Mouse (Mus musculus) adrenal gland, adult 18-20 months (tissue): ENCODE measurements around the gene U2af2. TPM values are rescaled to one million over a fixed set of nuclear protein-coding genes. Genes with fewer than 3 reads are reported as not detected.

Source experiments
- DNase-seq, 2 experiments: peaks; one replicate each; pipeline ENCODE4 v3.0.0; 2021 to 2022; ENCODE audit warnings: low spot score in 2 of 2
- microRNA-seq, 2 experiments: library from miRNA; unstranded; fragments of <30 nt; microRNA quantifications; one replicate each; pipeline ENCODE4 v1.2.0; 2021; ENCODE audit warnings: borderline number of aligned reads in 2 of 2
- total RNA-seq, 2 experiments: library from RNA; stranded (reverse); gene quantifications; 1 replicate in 1 of 2; 2 replicates in 1 of 2; pipeline ENCODE4 v1.2.3; 2021

The U2af2 gene
- total RNA-seq, 2 experiments from 2014 or later, result 145 to 156 TPM

DNA sequence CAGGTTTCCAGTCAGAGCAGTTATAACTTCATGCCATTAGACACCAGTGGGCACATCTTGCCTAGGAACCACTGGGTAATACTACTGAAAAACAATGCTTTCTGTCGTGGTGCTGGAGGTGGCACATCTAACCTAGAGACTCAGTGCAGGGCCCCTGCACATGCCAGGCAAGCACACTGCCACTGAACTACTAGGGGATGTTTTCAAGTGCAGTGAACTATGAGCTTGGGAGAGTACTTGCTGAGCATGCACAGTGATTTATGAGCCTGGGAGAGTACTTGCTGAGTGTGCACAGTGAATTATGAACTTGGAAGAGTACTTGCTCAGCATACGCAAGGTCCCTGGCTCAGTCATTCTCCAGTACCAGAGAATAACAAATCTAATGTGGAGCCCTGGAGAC is 40.6 kb downstream of the U2af2 start:
- DNase-seq, result no peak

DNA sequence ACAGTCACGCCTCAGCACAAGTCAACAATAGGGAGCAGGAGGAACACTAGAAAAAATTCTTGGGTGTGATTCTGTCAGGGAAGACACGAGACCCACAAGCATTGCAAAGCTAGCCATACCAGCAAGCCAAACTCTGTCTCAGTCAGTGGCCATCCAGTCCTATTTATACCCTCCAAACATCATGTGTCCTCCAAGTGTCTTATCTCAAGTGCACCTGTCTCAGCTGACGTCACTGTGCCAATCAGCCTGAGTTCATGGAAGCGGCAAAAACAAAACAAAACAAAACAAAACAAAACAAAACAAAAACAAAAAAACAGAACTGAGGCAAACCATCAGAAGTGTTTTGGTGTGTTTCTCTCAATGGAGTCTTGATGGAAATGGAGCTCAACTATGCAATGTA is 46.3 kb downstream of the U2af2 start:
- DNase-seq, result peak in 1 of 2 experiments; percentile 5

DNA sequence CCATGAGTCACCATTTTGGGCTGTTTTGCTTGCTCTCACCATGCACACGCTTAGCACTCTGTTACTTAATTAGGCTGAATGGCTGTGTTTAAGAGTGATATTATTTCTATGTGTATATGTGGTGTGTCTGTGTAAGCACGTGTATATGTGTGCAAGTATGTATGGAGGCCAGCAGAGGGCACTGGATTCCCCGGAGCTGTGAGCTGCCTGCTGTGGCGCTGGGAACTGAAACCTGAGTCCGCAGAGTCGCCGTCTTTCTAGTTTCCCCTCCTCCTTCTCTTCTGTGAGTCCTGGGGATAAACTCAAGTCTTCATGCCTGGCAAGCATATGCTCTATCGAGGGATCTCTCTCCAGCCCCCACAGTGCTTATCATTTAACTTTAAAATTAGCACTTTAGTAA is 47.4 kb downstream of the U2af2 start:
- no peak for DNase-seq

DNA sequence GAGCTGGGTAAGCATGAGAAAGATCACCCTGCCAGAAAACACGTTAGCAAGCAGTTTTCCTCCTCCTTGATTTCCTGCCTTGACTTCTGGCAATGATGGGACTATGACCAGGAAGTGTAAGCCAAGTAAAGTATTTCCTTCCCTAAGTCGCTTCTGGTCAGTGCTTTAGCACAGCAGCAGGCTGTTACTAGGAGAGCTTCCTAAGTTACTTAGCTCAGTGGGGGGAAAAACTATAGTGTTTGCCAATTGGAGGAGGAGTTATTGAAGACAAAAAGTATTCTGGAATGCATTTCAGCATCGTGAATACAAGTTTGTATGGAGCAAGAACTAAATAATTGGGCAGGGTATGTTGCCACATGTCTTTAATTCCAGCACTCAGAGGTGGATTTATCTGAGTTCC is 50.8 kb downstream of the U2af2 start:
- DNase-seq, result no peak

DNA sequence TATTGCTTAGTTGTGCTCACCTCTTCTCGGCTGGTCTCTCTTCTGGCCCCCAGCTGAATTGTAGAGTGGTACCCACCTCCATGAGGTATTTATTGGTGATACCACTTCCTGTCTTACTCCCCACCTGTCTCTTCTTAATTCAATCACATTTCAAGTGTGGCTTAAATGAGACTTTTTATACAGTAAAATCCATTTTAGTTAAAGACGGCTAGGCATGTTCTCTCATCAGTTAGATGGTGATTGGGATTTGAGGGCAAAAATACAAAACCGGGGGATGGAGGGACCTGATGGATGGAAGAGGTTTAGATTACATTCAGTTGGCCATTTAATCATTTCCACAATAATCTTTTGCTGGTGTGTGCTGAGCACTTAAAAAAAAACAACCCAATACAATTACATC is 54.9 kb downstream of the U2af2 start, which contains the start of gene Rfpl4:
Rfpl4 (minus strand) TSS at position 101 of the 400 bp plus-strand sequence.
- DNase-seq, result no peak

DNA sequence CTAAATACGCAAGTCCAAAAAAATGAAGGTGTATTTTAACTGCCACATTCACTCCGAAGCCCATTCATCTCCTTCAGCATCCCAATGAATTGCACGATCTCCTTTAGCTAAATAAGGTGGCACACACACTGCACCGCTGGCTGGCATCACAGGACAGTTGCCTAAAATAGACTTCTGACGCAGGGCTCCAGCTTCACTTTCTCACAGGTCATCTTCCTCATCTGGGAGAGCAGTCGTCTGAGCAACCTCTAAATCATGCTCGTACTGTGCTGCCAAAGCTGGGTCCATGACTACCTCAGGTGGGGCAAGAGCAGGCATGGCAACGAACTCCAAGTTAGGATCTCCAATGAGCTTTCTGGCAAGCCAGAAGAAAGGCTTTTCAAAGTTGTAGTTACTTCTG is 63.1 kb downstream of the U2af2 start:
- DNase-seq, result no peak

DNA sequence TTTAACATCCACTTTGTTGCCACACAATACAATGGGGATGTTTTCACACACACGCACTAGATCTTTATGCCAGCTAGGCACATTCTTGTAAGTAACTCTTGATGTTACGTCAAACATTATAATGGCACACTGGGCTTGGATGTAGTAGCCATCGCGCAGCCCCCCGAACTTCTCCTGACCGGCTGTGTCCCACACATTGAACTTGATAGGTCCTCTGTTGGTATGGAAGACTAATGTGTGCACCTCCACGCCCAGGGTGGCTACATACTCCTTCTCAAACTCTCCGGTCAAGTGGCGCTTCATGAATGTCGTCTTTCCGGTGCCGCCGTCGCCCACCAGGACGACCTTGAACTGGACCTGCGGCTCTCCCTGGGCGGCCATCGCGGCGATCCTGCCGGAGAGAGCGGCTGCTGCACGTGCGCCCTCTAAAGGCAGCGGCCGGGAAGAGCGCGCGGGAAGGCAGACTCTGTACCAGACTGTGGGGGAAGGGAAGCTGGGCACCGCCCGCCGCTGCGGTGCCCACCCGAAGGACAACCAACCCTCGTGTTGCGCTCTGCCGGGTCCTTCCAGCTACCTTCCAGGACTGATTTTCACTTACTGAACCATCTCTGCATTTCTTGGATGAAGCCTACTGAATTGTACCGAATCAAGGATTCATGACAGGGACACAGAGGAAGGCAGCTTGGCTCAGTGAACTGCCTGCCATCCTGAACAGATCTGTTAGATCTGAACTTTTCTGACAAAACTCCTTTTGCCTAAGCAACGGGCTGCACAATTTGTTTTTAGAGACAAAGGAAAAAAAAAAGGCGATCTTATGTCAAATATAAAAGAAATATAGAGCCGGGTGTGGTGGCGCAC is 63.8 kb downstream of the U2af2 start, which contains the start of gene Rasl2-9:
Rasl2-9 (minus strand) TSS at position 402 of the 858 bp plus-strand sequence.
- peak; percentile 79 to 87 for DNase-seq

Small RNAs within 50 kb of the gene (microRNA-seq; reads per million reads assigned to microRNA genes)
- 0 reads per million in 2 experiments for gene Gm26217

Other genes starting within 250 kb of the U2af2 start
- gene Ube2s, start 249.6 kb upstream of the U2af2 start, total RNA-seq, result 100 to 1,000 TPM; 119 to 128 TPM
- 1 to 10 TPM; 2.1 to 2.4 TPM for gene Shisa7, start 217.4 kb upstream of the U2af2 start, total RNA-seq
- gene Isoc2b, start 191.9 kb upstream of the U2af2 start, total RNA-seq, result 10 to 100 TPM in 1 of 2 experiments, 1 to 10 TPM in 1; 9.6 to 18.3 TPM
- 10 to 100 TPM; 32.7 to 38.0 TPM for gene Isoc2a, start 185.0 kb upstream of the U2af2 start, total RNA-seq
- gene Gm36210, start 155.6 kb upstream of the U2af2 start, total RNA-seq, result not detected
- gene Zfp628, start 146.9 kb upstream of the U2af2 start, total RNA-seq, result 10 to 100 TPM; 13.9 to 17.2 TPM
- 10 to 100 TPM in 1 of 2 experiments, 1 to 10 TPM in 1; 9.8 to 11.6 TPM for gene Nat14, start 140.1 kb upstream of the U2af2 start, total RNA-seq
- 1 to 10 TPM; 2.2 to 2.5 TPM for gene Ssc5d, start 136.4 kb upstream of the U2af2 start, total RNA-seq
- 1 to 10 TPM in 1 of 2 experiments, under 1 TPM in 1; 0.96 to 2.5 TPM for gene Sbk2, start 97.7 kb upstream of the U2af2 start, total RNA-seq
- gene Sbk3, start 91.0 kb upstream of the U2af2 start, total RNA-seq, result under 1 TPM; 0.13 to 0.22 TPM
- 10 to 100 TPM; 15.9 to 25.4 TPM for gene Zfp579, start 66.0 kb upstream of the U2af2 start, total RNA-seq
- gene Zfp524, start 47.7 kb upstream of the U2af2 start, total RNA-seq, result 10 to 100 TPM; 10.2 to 11.5 TPM
- gene Fiz1, start 47.4 kb upstream of the U2af2 start, total RNA-seq, result 10 to 100 TPM; 21.7 to 22.5 TPM
- not detected for gene Gm44973, start 46.6 kb upstream of the U2af2 start, total RNA-seq
- gene Zfp865, start 41.8 kb upstream of the U2af2 start, total RNA-seq, result 10 to 100 TPM; 24.4 to 24.5 TPM
- 1 to 10 TPM; 1.5 to 2.6 TPM for gene Ccdc106, start 41.6 kb upstream of the U2af2 start, total RNA-seq
- not detected for gene 4632433K11Rik, start 28.0 kb upstream of the U2af2 start, total RNA-seq
- 1 to 10 TPM; 3.4 to 4.1 TPM for gene Zfp784, start 23.7 kb upstream of the U2af2 start, total RNA-seq
- 1 to 10 TPM; 5.1 to 5.7 TPM for gene Zfp580, start 10.6 kb upstream of the U2af2 start, total RNA-seq
- 100 to 1,000 TPM; 140 to 142 TPM for gene Epn1, start 18.1 kb downstream of the U2af2 start, total RNA-seq
- gene Rfpl4, start 54.8 kb downstream of the U2af2 start, total RNA-seq, result under 1 TPM in 1 of 2 experiments, not detected in 1; 0.22 TPM
- 1 to 10 TPM; 1.5 to 2.0 TPM for gene Rasl2-9, start 63.8 kb downstream of the U2af2 start, total RNA-seq
- gene Vmn1r55, start 87.5 kb downstream of the U2af2 start, total RNA-seq, result not detected
- gene Vmn1r56, start 134.6 kb downstream of the U2af2 start, total RNA-seq, result not detected
- not detected for gene Vmn1r57, start 156.3 kb downstream of the U2af2 start, total RNA-seq